Mouse (Mus musculus) kidney, postnatal 10 days (tissue): ENCODE data around the gene Ppm1f.
A peak's percentile ranks its signal among the peaks of the same experiment; 100 is the strongest.
"Not testable (repeated sequence)": the region's sequence is repeated elsewhere in the genome, so short reads cannot be mapped to it uniquely, and the experiment has no call there.

Source experiments
- DNase-seq: peaks from one replicate; pipeline ENCODE4 v3.0.0; 2021; ENCODE audit warnings: mixed read lengths

Gene Ppm1f

DNA sequence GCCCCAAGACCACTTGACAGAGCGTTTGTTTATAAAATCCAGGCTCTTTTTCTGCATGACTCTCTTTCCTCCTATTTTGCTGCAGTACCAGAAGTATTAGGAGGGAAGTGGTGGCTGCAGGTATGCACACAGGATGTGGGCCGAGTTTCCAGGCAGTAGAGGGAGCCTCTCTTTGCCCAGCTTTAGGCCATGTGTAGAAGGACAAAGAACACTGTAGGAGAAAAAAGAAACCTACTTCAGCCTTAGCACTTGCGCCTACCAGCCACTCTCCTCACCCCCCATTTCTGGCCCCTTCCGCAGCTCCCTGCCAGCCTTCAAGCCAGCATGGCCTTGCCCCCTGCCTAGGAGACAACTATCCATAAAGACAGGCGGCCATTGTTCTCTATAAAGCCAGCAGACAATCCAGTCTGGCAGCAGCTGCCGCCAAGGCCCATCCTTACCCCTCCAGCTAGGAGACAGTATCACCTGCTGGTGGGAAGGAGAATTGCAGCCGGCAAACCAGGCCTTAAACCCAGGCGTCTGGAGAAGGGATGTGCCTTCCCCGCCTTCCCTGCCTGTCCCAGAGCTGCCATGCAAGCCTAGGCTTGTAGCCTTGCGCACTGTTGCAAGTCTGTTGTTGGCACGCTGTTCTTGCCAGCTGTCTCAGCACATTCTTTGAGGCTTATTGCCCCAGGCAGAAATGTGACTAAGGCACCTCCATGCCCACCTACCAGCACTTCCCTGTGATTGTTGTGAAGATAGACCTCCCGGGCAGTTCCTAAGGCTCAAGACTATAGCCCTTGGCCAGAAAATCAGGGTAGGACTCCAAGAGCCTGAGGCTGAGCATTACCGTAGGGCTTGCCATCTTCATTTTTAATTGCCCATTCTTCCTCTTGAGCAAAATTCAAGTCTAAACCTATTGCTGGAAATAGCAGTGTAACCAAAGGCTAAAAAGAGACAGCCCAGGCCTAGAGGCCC, 15.7 kb downstream of the Ppm1f start:
- DNase-seq, result peak; percentile 85

DNA sequence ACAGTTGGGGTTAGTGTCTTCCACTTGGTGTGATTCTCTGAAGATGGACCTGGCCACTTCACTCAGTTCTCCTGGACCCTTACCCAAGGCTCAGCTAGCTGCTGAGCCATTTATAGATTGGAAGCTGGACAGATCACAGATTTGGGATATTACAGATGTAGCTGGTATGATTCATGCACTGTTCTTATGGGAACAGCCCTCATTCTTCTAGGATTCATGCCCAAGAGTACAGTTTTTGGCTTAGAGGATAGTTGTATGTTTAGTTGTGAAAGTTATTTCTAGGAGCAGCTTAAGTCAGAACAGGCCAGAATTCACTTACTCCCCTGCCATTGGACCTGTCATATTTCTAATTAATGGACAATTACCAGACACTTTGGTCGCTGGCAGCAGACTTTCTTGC, 17.2 kb downstream of the Ppm1f start:
- DNase-seq, result no peak

DNA sequence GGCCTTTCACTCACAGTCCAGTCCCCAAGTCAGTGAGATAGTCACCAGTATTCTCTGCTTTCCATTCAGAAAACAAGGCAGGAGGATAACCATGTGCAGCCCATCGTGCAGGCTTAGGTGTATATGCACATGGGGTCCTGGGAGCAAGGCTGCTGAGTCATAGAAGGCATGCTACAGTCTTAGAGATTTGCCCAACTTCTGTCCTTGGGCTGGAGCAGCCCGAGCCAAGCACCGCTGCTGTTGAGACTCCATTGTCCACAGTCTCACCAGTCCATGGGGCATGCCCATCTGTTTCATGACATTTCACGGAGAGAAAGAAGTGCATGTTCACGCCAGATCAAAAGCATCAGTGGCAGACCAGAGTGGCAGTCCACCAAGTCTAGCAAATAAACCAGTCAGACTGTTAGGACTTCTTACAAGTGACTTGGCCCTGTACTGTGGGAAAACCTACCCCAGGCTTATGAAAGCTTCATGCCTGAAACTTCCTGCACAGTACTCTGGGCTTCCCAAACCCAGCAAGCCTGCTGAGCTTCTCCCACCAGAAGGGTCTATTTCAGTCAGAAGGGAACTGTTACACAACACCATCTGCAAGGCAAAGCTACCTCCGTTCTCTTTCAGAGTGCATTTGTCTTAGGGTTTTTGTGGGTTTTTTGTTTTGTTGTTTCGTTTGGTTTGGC, 22.3 kb downstream of the Ppm1f start:
- no peak for DNase-seq

GRCm38 (mm10) chr16:16921021-16921435, 24.8 kb downstream of the Ppm1f start:
- DNase-seq, result peak; percentile 56

- DNase-seq, result no peak
Measured at GRCm38 (mm10) chr16:16924481-16924880, 28.2 kb downstream of the Ppm1f start.

DNA sequence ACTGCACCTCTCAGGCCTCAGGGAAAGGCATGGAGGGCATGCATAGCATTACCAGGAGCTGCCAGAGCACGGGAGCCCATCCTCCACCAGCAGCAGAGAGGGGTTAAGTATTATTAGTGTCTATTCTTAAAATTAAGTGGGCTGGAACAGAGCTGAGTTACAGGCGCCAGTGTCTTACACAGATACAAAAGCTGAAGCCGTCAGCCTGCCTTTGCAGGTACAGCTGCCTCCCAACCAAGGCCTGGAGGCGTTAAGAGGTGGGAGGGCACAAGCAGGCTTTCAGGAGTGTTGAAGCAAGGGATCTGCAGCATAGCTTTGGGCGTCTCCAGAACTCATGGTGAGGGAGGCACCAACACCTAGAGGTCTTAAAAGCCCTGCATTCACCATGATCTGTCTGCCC, 30.3 kb downstream of the Ppm1f start:
- DNase-seq, result no peak

DNA sequence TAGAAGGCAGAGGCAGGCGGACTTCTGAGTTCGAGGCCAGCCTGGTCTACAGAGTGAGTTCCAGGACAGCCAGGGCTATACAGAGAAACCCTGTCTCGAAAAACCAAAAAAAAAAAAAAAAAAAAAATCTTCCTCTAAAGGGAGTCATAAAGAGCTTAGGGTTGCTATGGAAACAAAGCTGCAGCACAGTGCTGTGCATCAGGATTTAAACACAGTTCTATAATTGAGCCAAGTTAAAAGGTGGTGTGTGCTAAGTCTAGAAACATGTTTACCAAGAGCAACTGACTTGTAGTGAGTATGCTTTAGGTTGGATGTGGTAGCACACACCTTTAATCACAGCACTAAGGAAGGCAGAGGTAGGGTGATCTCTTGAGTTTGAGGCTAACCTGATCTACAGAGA, 32.6 kb downstream of the Ppm1f start:
- DNase-seq, result not testable (repeated sequence)

GRCm38 (mm10) chr16:16930326-16930725, 34.1 kb downstream of the Ppm1f start:
- peak; percentile 1 for DNase-seq

- DNase-seq, result peak; percentile 3
Measured at GRCm38 (mm10) chr16:16930810-16931296, 34.6 kb downstream of the Ppm1f start.

DNA sequence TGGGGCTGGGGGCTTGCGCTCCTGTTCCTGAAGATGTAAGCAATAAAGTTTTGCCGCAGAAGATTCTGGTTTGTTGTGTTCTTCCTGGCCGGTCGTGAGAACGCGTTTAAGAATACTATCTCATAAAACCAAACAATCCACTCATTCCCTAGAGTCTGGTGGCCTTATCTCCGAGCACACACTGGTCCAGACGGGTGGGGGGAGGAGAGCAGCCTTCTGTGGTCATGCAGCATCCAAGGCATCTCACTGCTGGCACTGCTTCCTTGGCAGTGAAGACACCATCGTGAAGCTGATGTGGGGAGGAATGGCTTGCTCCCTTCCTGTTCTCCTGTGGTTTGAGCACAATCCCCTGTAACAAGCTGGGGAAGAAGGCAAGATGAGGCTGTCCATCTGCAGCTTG, 43.3 kb downstream of the Ppm1f start:
- DNase-seq, result no peak

GRCm38 (mm10) chr16:16941078-16941477, 44.8 kb downstream of the Ppm1f start:
- DNase-seq, result no peak

DNA sequence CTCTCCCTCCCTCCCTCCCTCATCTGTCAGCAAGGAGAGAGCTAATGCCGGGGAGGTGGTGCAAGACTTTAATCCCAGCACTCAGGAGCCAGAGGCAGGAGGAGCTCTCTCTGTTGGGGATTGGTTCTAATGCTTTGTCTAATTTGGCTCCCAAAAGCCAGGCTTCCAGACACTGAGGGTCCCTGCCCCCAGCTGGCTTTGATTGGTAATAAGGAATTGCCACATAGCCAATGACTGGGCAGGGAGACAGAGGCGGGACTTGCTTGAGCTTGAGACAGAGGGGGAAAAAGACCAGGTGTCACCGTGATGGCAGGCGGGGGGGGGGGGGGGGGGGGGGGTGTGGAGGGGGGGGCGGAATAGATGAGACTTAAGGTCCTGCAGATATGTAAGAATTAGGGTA, 62.3 kb downstream of the Ppm1f start:
- no peak for DNase-seq

DNA sequence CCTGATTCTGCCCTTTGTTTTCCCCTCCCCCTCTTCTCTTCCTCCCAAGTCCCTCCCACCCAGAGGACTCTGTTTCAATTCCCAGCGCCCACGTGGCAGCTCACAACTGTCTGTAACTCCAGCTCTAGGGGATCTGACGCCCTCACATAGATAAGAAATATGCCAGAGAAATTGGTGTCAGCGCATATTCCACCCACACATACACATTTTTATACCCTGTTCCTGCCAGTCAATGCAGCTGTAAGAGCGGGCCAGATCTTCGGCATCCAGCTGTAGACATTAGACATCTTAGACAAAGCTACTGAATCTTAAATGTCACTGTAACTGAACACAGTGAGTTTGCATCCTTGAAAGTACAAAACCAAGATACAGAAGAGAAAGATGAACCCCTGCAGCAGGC, 63.6 kb downstream of the Ppm1f start:
- no peak for DNase-seq

- DNase-seq, result no peak
Measured at GRCm38 (mm10) chr16:16965149-16965548, 68.9 kb downstream of the Ppm1f start.

DNA sequence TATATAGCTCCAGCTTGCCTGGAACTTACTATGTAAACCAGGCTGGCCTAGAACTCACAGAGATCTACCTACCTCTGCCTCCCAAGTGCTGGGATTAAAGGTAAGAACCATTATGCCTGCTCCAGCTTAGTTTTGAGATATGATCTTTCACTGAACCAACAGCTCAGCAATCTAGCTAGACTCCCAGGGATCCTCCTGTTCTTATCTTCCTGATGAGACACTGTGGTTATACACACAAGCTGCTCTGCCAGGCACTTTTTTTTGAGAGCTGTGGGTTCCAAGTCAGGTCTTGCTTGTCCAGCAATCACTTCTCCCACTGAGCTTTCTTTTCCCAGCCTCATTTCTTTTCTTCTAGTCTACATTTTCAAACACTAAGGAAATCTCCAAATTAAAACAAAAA, 70.0 kb downstream of the Ppm1f start:
- DNase-seq, result no peak
